Mouse (Mus musculus) midbrain, embryonic 10.5 days (tissue): ENCODE results near the gene Srsf3. TPM values are rescaled to one million over a fixed set of nuclear protein-coding genes. Genes with fewer than 3 reads are reported as not detected.

ENCODE experiments used
- DNase-seq: peaks from one replicate; pipeline ENCODE4 v3.0.0-alpha.2; 2017; ENCODE audit warnings: low spot score
- H3K27ac ChIP-seq: fragments of 300-500 bp; sonication (generic); replicated peaks from 2 replicates; pipeline ENCODE4 v1.5.1; 2016; ENCODE audit warnings: mild to moderate bottlenecking
- H3K27me3 ChIP-seq: fragments of 300-500 bp; sonication (generic); 2 replicates; pipeline ENCODE4 v1.6.1; 2016; ENCODE audit warnings: low read depth, mild to moderate bottlenecking; ENCODE audit not compliant: poor library complexity, severe bottlenecking
- H3K36me3 ChIP-seq: fragments of 300-500 bp; sonication (generic); 2 replicates; pipeline ENCODE4 v1.6.1; 2016; ENCODE audit warnings: mild to moderate bottlenecking, moderate library complexity
- H3K4me1 ChIP-seq: fragments of 300-500 bp; sonication (generic); 2 replicates; pipeline ENCODE4 v1.6.1; 2016
- H3K4me3 ChIP-seq: fragments of 300-500 bp; sonication (generic); 2 replicates; pipeline ENCODE4 v1.5.1; 2016; ENCODE audit warnings: mild to moderate bottlenecking, moderate library complexity
- H3K9me3 ChIP-seq: fragments of 300-500 bp; sonication (generic); replicated peaks from 2 replicates; pipeline ENCODE4 v1.6.1; 2016; ENCODE audit warnings: mild to moderate bottlenecking
- WGBS: fragments of 180-500 bp; shearing (Covaris S2); methylation state at CpG from one replicate; pipeline ENCODE4 v1.1.7; 2016; 5-methylcytosine and 5-hydroxymethylcytosine counted together
- polyA plus RNA-seq: library from polyadenylated mRNA; unstranded; fragments of >200 nt; fragmentation: Nextera tagmentation; extraction: Ambion mirVana; gene quantifications from 2 replicates; pipeline ENCODE4 v1.2.1, GENCODE M21; 2016

The Srsf3 gene
- polyA plus RNA-seq, 1 experiment from 2014 or later, result 839 TPM

GRCm38 (mm10) chr17:29005002-29005401 is 27.4 kb upstream of the Srsf3 start:
- 95% methylated on average over 3 of the region's 3 CpGs for WGBS
- peaks cover 41% of the 10 kb centered on the region for H3K36me3 ChIP-seq
- H3K4me3 ChIP-seq, result 0 out of 2 replicates have a peak overlapping the region, but pooled peaks have one; percentile 99
- no peaks in the 10 kb centered on the region for H3K27me3 ChIP-seq
- DNase-seq, result no peak
- peaks cover 31% of the 10 kb centered on the region for H3K4me1 ChIP-seq
- no peaks in the 10 kb centered on the region for H3K9me3 ChIP-seq
- no peak overlapping the region for H3K27ac ChIP-seq

DNA sequence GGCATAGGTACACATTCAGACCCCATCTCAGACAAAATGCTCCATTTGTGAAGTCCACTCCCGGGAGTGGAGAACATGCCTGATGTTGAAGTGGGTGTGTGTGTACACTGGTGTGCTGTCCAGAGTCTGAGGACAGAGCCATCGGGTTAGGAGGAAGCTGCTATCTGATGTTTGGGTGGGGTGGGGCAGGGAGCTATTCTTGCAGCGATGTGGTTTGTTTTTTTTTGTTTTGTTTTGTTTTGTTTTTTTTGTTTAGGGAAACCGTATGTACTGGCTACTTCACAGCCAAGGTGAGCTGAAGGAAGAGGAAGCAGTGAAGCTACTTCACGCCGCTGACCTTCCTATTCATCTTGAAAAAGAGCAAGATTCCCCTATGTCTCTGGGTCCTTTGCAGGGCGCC is 25.6 kb upstream of the Srsf3 start:
- no peak for DNase-seq
- Histone ChIP-seq H3K4me3 (peak overlapping the region; percentile 99), H3K4me1 (peaks cover 31% of the 10 kb centered on the region), H3K27me3 (no peaks in the 10 kb centered on the region), H3K27ac (peak overlapping the region; percentile 98), H3K36me3 (peaks cover 23% of the 10 kb centered on the region), H3K9me3 (no peaks in the 10 kb centered on the region)
- 10% methylated on average over 7 of the region's 7 CpGs for WGBS

GRCm38 (mm10) chr17:29007243-29007640 is 25.2 kb upstream of the Srsf3 start:
- no peaks in the 10 kb centered on the region for H3K9me3 ChIP-seq
- H3K36me3 ChIP-seq, result peaks cover 22% of the 10 kb centered on the region
- H3K27ac ChIP-seq, result peak overlapping the region; percentile 98
- H3K27me3 ChIP-seq, result no peaks in the 10 kb centered on the region
- WGBS, result under 1% methylated on average over 19 of the region's 19 CpGs
- H3K4me1 ChIP-seq, result peaks cover 31% of the 10 kb centered on the region
- peak overlapping the region; percentile 99 for H3K4me3 ChIP-seq
- DNase-seq, result no peak

GRCm38 (mm10) chr17:29007641-29008325 is 24.6 kb upstream of the Srsf3 start, which contains the start of gene Stk38:
Stk38 (minus strand) TSS chr17:29007995.
- DNase-seq, result peak; percentile 93
- peak within 1 kb of the TSS; percentile 98 for H3K27ac ChIP-seq
- H3K27me3 ChIP-seq, result no peaks in the 10 kb centered on the region
- peak within 1 kb of the TSS; percentile 99 for H3K4me3 ChIP-seq
- H3K4me1 ChIP-seq, result peaks cover 31% of the 10 kb centered on the region
- WGBS, result under 1% methylated on average over 65 of the region's 65 CpGs
- H3K36me3 ChIP-seq, result peaks cover 20% of the 10 kb centered on the region
- no peaks in the 10 kb centered on the region for H3K9me3 ChIP-seq

DNA sequence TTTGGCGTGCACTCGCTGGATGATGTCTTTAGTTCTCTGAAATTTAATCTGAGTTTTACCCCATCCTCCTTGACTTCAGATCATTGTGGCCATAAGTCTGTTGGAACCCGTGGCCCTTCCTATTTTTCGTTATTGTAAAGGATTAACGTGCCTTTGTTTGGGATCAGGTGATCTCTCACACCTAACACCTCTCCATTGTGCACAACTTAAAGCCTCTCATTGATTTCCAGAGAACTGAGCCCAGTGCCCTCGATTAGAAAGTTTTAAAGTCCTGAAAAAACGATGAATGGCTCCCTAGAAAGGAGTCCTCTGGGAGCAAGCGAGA is 24.1 kb upstream of the Srsf3 start:
- no peaks in the 10 kb centered on the region for H3K9me3 ChIP-seq
- peak overlapping the region; percentile 99 for H3K4me3 ChIP-seq
- H3K4me1 ChIP-seq, result peaks cover 31% of the 10 kb centered on the region
- 10% methylated on average over 8 of the region's 8 CpGs for WGBS
- DNase-seq, result no peak
- peaks cover 17% of the 10 kb centered on the region for H3K36me3 ChIP-seq
- peak overlapping the region; percentile 98 for H3K27ac ChIP-seq
- H3K27me3 ChIP-seq, result no peaks in the 10 kb centered on the region

DNA sequence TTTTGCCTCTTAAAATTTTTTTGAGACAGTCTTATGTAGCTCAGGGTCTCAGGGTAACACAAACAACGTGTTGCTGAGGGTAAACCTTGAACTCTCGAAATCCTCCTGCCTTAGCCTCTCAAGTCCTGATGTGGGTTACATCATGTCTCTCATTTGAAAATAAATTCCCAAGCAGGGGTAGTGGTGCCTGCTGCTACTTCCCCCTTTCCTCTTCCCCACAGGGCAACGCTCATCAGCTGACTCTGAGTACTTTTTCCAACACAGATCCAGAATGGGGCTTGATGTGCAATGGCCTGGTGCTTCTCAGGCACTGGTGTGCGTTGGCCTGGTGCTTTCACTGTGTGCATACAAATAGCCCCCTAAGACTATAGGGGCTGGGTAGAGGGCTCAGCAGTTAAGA is 23.2 kb upstream of the Srsf3 start:
- no peak overlapping the region for H3K4me3 ChIP-seq
- H3K27ac ChIP-seq, result no peak overlapping the region
- H3K9me3 ChIP-seq, result no peaks in the 10 kb centered on the region
- H3K36me3 ChIP-seq, result peaks cover 13% of the 10 kb centered on the region
- no peak for DNase-seq
- peaks cover 37% of the 10 kb centered on the region for H3K4me1 ChIP-seq
- no peaks in the 10 kb centered on the region for H3K27me3 ChIP-seq
- WGBS, result 89% methylated on average over 4 of the region's 4 CpGs

- peak overlapping the region; percentile 61; the same call in 1 of the 2 replicates for H3K27ac ChIP-seq
- H3K4me3 ChIP-seq, result no peak overlapping the region
- H3K27me3 ChIP-seq, result no peaks in the 10 kb centered on the region
- H3K36me3 ChIP-seq, result no peaks in the 10 kb centered on the region
- no peak for DNase-seq
- peaks cover 11% of the 10 kb centered on the region for H3K4me1 ChIP-seq
- H3K9me3 ChIP-seq, result no peaks in the 10 kb centered on the region
Observed at GRCm38 (mm10) chr17:29014235-29014634, 18.2 kb upstream of the Srsf3 start.

- Histone ChIP-seq H3K4me1 (peaks cover 11% of the 10 kb centered on the region), H3K27ac (no peak overlapping the region), H3K9me3 (no peaks in the 10 kb centered on the region), H3K27me3 (no peaks in the 10 kb centered on the region), H3K4me3 (no peak overlapping the region), H3K36me3 (no peaks in the 10 kb centered on the region)
- 13% methylated on average over 2 of the region's 2 CpGs for WGBS
- DNase-seq, result peak; percentile 44
Observed at GRCm38 (mm10) chr17:29015638-29016037, 16.8 kb upstream of the Srsf3 start.

DNA sequence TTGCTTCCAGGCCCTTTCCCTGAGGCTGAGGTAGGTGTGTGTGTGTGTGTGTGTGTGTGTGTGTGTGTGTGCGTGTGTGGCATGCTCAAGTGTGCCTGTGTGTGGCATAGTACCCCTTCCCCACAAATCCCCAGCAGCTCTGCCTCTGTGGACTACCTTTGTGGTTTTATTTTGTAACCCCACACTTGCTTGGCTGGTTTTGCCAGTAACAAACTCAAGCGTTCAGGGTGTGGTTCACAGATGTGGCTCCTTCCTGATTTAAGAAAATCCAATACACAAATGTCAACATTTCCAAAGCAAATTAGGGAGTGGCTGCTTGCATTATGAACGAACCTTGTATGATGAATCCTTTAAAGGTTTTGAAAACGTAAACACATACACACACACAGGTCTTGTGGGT is 15.7 kb upstream of the Srsf3 start:
- no peak overlapping the region for H3K27ac ChIP-seq
- H3K4me3 ChIP-seq, result no peak overlapping the region
- H3K4me1 ChIP-seq, result peaks cover 11% of the 10 kb centered on the region
- 86% methylated on average over 4 of the region's 4 CpGs for WGBS
- no peaks in the 10 kb centered on the region for H3K36me3 ChIP-seq
- DNase-seq, result no peak
- no peaks in the 10 kb centered on the region for H3K27me3 ChIP-seq
- H3K9me3 ChIP-seq, result no peaks in the 10 kb centered on the region

DNA sequence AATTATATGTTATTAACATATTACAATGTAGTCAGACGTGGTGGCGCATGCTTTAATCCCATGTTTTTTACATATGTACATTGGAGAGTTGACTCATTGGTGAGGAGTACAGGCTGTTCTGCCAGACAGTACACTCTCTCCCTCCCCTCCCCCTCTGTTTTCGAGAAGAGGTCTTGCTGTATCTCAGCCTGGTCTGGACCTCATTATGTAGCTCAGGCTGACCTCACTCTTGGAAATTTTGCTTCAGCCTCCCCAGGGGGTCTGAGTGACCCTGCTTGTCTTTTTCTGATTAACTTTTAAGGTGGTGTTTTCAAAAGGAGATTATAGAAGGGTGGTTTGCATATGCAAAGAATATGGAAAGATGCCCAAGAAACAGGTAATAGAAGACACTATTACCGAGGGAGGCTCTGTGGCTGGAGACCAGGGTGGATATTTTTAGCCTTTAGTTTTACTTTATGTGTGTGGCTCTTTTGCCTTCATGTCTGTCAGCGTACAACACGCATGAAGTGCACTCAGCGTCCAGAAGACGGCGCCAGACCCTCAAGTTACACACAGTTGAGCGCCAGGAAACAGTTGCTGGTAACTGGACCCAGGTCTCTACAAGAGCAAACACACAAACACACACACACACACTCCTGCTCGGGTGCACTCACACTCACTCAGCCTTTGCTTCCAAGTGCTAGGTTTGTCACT is 14.0 kb upstream of the Srsf3 start:
- WGBS, result 51% methylated on average over 11 of the region's 11 CpGs

GRCm38 (mm10) chr17:29019391-29019790 is 13.0 kb upstream of the Srsf3 start:
- WGBS, result 82% methylated on average over 7 of the region's 7 CpGs
- Histone ChIP-seq H3K9me3 (no peaks in the 10 kb centered on the region), H3K4me3 (no peak overlapping the region)

More for the DNA sequence above, 14.0 kb upstream of the Srsf3 start:
- no peak for DNase-seq
- no peaks in the 10 kb centered on the region for H3K36me3 ChIP-seq
- H3K4me3 ChIP-seq, result no peak overlapping the region
- H3K27ac ChIP-seq, result no peak overlapping the region
- H3K4me1 ChIP-seq, result peaks cover 11% of the 10 kb centered on the region
- H3K27me3 ChIP-seq, result peaks cover 5% of the 10 kb centered on the region; the same call in 1 of the 2 replicates
- no peaks in the 10 kb centered on the region for H3K9me3 ChIP-seq

DNA sequence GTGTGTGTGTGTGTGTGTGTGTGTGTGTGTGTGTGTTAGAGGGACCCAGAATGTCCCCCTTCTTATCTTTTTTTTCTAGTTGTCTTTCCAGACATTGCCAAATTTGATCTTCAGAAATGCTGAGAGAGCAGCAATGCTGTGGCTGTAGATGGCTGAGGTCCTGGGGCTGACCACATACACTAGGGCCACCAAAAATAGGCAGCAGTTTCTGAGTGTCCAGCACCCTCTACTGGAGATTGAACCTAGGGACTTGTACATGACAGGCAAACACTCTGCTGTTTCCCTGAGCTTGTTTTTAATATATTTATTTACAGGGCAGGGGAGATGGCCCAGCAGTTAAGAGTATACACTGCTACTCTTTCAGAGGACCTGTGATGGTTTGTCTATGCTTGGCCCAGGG is 12.0 kb upstream of the Srsf3 start:
- Histone ChIP-seq H3K36me3 (no peaks in the 10 kb centered on the region), H3K27ac (no peak overlapping the region), H3K9me3 (no peaks in the 10 kb centered on the region), H3K4me3 (no peak overlapping the region), H3K27me3 (peaks cover 18% of the 10 kb centered on the region), H3K4me1 (peaks cover 15% of the 10 kb centered on the region)
- no peak for DNase-seq

More at GRCm38 (mm10) chr17:29019391-29019790, 13.0 kb upstream of the Srsf3 start:
- Histone ChIP-seq H3K27me3 (peaks cover 10% of the 10 kb centered on the region; the same call in 1 of the 2 replicates), H3K36me3 (no peaks in the 10 kb centered on the region), H3K27ac (no peak overlapping the region), H3K4me1 (peaks cover 7% of the 10 kb centered on the region)
- DNase-seq, result no peak

DNA sequence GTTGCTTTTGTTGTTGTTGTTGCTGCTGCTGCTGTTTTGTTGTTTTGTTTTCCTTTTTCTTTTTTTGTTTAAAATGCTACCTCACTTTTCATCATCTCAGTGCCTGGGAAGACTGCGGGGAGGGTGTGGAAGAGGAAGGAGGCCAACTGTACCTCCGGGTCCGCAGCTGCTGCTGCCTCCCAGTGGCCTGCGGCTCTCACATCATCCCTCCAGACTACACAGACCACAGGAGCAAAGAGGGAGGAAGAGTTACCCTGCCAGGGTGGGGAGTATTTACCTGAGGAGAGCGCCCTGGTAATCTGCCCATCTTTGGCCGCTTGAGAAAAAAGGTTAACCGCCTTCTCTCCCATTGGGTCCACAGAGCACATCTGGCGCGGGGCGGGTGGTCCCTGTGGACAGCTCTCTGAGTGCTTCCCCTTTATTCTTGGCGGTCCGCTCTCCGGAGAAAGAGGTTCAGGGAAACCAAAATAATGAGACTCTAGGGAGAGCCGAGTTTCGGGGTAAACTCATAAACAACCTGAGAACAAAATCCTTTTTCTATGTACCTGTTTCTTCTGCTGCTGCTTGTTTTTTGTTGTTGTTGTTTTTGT is 10.1 kb upstream of the Srsf3 start:
- Histone ChIP-seq H3K27me3 (peaks cover 18% of the 10 kb centered on the region), H3K27ac (no peak overlapping the region), H3K36me3 (no peaks in the 10 kb centered on the region), H3K4me3 (peak overlapping the region; percentile 20), H3K9me3 (no peaks in the 10 kb centered on the region), H3K4me1 (peaks cover 21% of the 10 kb centered on the region)
- DNase-seq, result no peak
- WGBS, result 23% methylated on average over 15 of the region's 15 CpGs
